Mouse (Mus musculus) neural tube, embryonic 13.5 days (tissue): ENCODE measurements at regions not wholly inside any gene's neighbourhood (a gene's known extent, or its start where the extent isn't known, plus 50 kb on each side); places are given as distances from the start of the nearest gene placed in this dataset.

Experiments used
- ATAC-seq: fragments of 200-750 bp; cut with Nextera tagmentation; 2 replicates; pipeline ENCODE4 v1.8.0; 2017; ENCODE audit warnings: low read depth, mild to moderate bottlenecking, moderate TSS enrichment, moderate library complexity
- H3K27ac ChIP-seq: fragments of 300-500 bp; sonication (generic); replicated peaks from 2 replicates; pipeline ENCODE4 v1.5.1; 2015; ENCODE audit warnings: moderate library complexity, mild to moderate bottlenecking, inconsistent platforms
- H3K27me3 ChIP-seq: fragments of 300-500 bp; sonication (generic); 2 replicates; pipeline ENCODE4 v1.6.1; 2015; ENCODE audit warnings: mild to moderate bottlenecking, inconsistent platforms
- H3K36me3 ChIP-seq: fragments of 300-500 bp; sonication (generic); 2 replicates; pipeline ENCODE4 v1.6.1; 2015; ENCODE audit warnings: mild to moderate bottlenecking, inconsistent platforms
- H3K4me1 ChIP-seq: fragments of 300-500 bp; sonication (generic); replicated peaks from 2 replicates; pipeline ENCODE4 v1.6.1; 2015; ENCODE audit warnings: inconsistent platforms
- H3K4me2 ChIP-seq: fragments of 300-500 bp; sonication (generic); 2 replicates; pipeline ENCODE4 v1.6.1; 2015; ENCODE audit warnings: inconsistent platforms, mild to moderate bottlenecking, moderate library complexity
- H3K4me3 ChIP-seq: fragments of 300-500 bp; sonication (generic); 2 replicates; pipeline ENCODE4 v1.5.1; 2015; ENCODE audit warnings: mild to moderate bottlenecking, inconsistent platforms
- H3K9ac ChIP-seq: fragments of 300-500 bp; sonication (generic); 2 replicates; pipeline ENCODE4 v1.6.1; 2015; ENCODE audit warnings: moderate library complexity, mild to moderate bottlenecking, inconsistent platforms
- H3K9me3 ChIP-seq: fragments of 300-500 bp; sonication (generic); 2 replicates; pipeline ENCODE4 v1.6.1; 2016; ENCODE audit warnings: inconsistent platforms
- WGBS: fragments of 180-500 bp; shearing (Covaris S2); methylation state at CpG from one replicate; pipeline ENCODE4 v1.1.7; 2015; 5-methylcytosine and 5-hydroxymethylcytosine counted together

DNA sequence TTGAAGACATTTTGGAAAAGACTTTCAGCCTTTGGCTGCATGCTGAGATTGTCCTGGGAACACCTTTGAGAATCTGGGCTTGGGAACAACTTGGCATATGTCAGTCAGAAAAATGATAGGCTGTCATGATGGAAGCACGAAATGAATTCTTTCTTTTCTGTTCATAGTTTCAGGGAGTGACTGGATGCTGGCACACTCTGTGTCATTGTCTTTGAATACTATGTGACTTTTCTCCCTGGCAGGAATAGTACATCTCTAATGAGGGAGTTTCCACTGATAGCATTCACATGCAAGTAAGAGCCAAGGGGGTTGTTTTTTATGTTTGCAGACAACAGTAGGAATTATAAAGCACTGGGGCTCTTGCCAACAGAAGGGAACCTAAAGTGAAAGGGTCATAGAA lies 177.9 kb downstream of the Rassf9 start:
- Histone ChIP-seq H3K4me2 (no peak overlapping the region), H3K27me3 (no peaks in the 10 kb centered on the region), H3K4me3 (no peak overlapping the region), H3K9ac (no peak overlapping the region), H3K36me3 (no peaks in the 10 kb centered on the region), H3K27ac (no peak overlapping the region), H3K4me1 (no peaks in the 10 kb centered on the region), H3K9me3 (no peaks in the 10 kb centered on the region)
- 65% methylated on average over 1 of the region's 1 CpGs for WGBS
- ATAC-seq, result no peak

GRCm38 (mm10) chr10:102686667-102687397 lies 174.8 kb downstream of the Rassf9 start:
- Histone ChIP-seq H3K36me3 (no peaks in the 10 kb centered on the region), H3K9me3 (no peaks in the 10 kb centered on the region), H3K27me3 (no peaks in the 10 kb centered on the region), H3K9ac (no peak overlapping the region), H3K27ac (no peak overlapping the region), H3K4me1 (no peaks in the 10 kb centered on the region), H3K4me2 (no peak overlapping the region), H3K4me3 (no peak overlapping the region)
- no peak for ATAC-seq
- 72% methylated on average over 14 of the region's 14 CpGs for WGBS

- Histone ChIP-seq H3K36me3 (no peaks in the 10 kb centered on the region), H3K27ac (no peak overlapping the region), H3K4me2 (no peak overlapping the region), H3K9me3 (no peaks in the 10 kb centered on the region), H3K27me3 (no peaks in the 10 kb centered on the region), H3K4me3 (no peak overlapping the region), H3K9ac (no peak overlapping the region), H3K4me1 (no peaks in the 10 kb centered on the region)
- no peak for ATAC-seq
- 67% methylated on average over 7 of the region's 7 CpGs for WGBS
Observed at GRCm38 (mm10) chr10:102685833-102686434, 173.9 kb downstream of the Rassf9 start.

- Histone ChIP-seq H3K9ac (no peak overlapping the region), H3K36me3 (no peaks in the 10 kb centered on the region), H3K4me2 (no peak overlapping the region), H3K27ac (no peak overlapping the region), H3K27me3 (no peaks in the 10 kb centered on the region), H3K4me1 (no peaks in the 10 kb centered on the region), H3K4me3 (no peak overlapping the region), H3K9me3 (no peaks in the 10 kb centered on the region)
- ATAC-seq, result no peak
- WGBS, result 80% methylated on average over 5 of the region's 5 CpGs
Observed at GRCm38 (mm10) chr10:102667359-102667758, 155.3 kb downstream of the Rassf9 start.

- Histone ChIP-seq H3K27ac (no peak overlapping the region), H3K4me2 (no peak overlapping the region), H3K9me3 (no peaks in the 10 kb centered on the region), H3K4me1 (no peaks in the 10 kb centered on the region), H3K36me3 (no peaks in the 10 kb centered on the region), H3K4me3 (no peak overlapping the region), H3K27me3 (no peaks in the 10 kb centered on the region), H3K9ac (no peak overlapping the region)
- no peak for ATAC-seq
- WGBS, result 70% methylated on average over 6 of the region's 6 CpGs
Observed at GRCm38 (mm10) chr10:102659683-102660082, 147.7 kb downstream of the Rassf9 start.

GRCm38 (mm10) chr10:102636507-102636906 lies 124.5 kb downstream of the Rassf9 start:
- Histone ChIP-seq H3K4me3 (no peak overlapping the region), H3K27ac (no peak overlapping the region), H3K9me3 (no peaks in the 10 kb centered on the region), H3K4me2 (no peak overlapping the region), H3K4me1 (no peaks in the 10 kb centered on the region), H3K9ac (no peak overlapping the region), H3K27me3 (no peaks in the 10 kb centered on the region), H3K36me3 (no peaks in the 10 kb centered on the region)
- no peak for ATAC-seq
- WGBS, result 81% methylated on average over 2 of the region's 2 CpGs

GRCm38 (mm10) chr10:102633438-102633837 lies 121.4 kb downstream of the Rassf9 start:
- no peak overlapping the region for H3K27ac ChIP-seq
- H3K9ac ChIP-seq, result no peak overlapping the region
- no peak overlapping the region for H3K4me2 ChIP-seq
- H3K4me3 ChIP-seq, result no peak overlapping the region
- no peaks in the 10 kb centered on the region for H3K27me3 ChIP-seq
- no peaks in the 10 kb centered on the region for H3K4me1 ChIP-seq
- no peak for ATAC-seq
- 74% methylated on average over 4 of the region's 4 CpGs for WGBS
- H3K36me3 ChIP-seq, result no peaks in the 10 kb centered on the region
- no peaks in the 10 kb centered on the region for H3K9me3 ChIP-seq

DNA sequence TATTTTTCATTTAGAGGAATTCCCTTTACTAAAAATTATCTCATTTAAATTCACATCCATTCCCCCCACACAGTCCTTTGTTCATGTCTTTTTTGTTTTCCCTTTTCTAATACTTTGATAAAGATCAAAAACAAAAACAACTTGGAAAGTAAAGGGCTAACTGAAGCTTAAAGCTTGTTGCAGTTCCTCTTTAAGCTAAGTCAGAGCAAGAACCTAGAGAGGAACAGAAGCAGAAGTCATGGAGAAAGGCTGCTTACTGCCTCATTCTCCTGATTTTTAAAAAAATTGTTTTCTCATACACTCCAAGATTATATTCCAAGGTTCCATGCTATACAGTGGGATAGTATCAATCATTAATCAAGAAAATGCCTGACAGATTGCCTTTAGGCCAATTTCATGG lies 116.6 kb downstream of the Rassf9 start:
- no peaks in the 10 kb centered on the region for H3K4me1 ChIP-seq
- no peak overlapping the region for H3K4me2 ChIP-seq
- H3K36me3 ChIP-seq, result no peaks in the 10 kb centered on the region
- H3K27ac ChIP-seq, result no peak overlapping the region
- ATAC-seq, result no peak
- no peaks in the 10 kb centered on the region for H3K9me3 ChIP-seq
- H3K9ac ChIP-seq, result no peak overlapping the region
- no peak overlapping the region for H3K4me3 ChIP-seq
- H3K27me3 ChIP-seq, result no peaks in the 10 kb centered on the region

- no peak overlapping the region for H3K9ac ChIP-seq
- no peak overlapping the region for H3K27ac ChIP-seq
- no peaks in the 10 kb centered on the region for H3K9me3 ChIP-seq
- no peak overlapping the region for H3K4me3 ChIP-seq
- H3K4me2 ChIP-seq, result no peak overlapping the region
- ATAC-seq, result no peak
- no peaks in the 10 kb centered on the region for H3K36me3 ChIP-seq
- WGBS, result 88% methylated on average over 3 of the region's 3 CpGs
- H3K4me1 ChIP-seq, result no peaks in the 10 kb centered on the region
- no peaks in the 10 kb centered on the region for H3K27me3 ChIP-seq
Observed at GRCm38 (mm10) chr10:102623895-102624294, 111.9 kb downstream of the Rassf9 start.

DNA sequence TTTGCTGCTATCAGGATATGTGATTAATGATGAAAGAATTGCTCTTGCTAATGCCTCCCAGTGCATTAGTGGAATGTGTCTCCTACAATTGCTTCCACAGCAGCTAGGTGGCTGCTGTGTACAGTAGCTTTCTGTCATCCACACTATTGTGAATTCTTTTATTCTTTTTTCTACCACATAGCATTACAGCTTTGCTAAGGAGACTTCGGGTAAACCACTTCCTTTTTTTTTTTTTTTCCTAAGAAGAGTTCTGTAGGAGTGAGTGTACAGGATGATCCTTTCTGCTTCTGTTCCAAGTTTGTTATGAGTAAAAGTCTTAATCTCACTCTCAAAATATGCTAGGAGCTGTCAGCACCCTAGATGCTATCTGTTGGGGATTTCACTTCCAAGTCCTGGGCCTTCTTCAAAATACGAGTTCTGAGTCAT lies 110.6 kb downstream of the Rassf9 start:
- Histone ChIP-seq H3K27ac (no peak overlapping the region), H3K4me2 (no peak overlapping the region), H3K9ac (no peak overlapping the region), H3K4me1 (no peaks in the 10 kb centered on the region), H3K4me3 (no peak overlapping the region), H3K9me3 (no peaks in the 10 kb centered on the region), H3K27me3 (no peaks in the 10 kb centered on the region), H3K36me3 (no peaks in the 10 kb centered on the region)
- ATAC-seq, result no peak
- WGBS, result 68% methylated on average over 2 of the region's 2 CpGs

DNA sequence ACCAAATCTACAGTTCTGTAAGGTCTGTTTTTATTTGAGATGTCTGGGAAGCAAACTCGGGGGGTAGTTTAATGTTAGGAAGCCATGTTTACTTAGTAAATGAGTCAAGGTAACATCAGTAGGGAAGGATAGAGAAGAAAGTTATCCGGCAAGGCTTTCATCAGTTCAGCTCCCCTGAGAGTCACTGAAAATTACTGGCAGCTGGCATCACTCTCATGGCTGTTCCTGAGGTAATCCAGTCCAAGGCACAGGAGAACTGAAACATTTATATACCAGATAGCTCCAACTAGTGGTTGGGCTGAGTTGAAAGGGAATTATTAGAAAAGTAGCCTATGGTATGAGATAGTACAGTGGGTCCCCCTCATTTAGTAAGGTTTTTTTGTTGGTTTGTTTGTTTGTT lies 106.7 kb downstream of the Rassf9 start:
- H3K36me3 ChIP-seq, result no peaks in the 10 kb centered on the region
- no peaks in the 10 kb centered on the region for H3K4me1 ChIP-seq
- H3K9ac ChIP-seq, result no peak overlapping the region
- H3K4me3 ChIP-seq, result no peak overlapping the region
- H3K27ac ChIP-seq, result no peak overlapping the region
- 82% methylated on average over 2 of the region's 2 CpGs for WGBS
- H3K27me3 ChIP-seq, result no peaks in the 10 kb centered on the region
- ATAC-seq, result no peak
- no peak overlapping the region for H3K4me2 ChIP-seq
- no peaks in the 10 kb centered on the region for H3K9me3 ChIP-seq

DNA sequence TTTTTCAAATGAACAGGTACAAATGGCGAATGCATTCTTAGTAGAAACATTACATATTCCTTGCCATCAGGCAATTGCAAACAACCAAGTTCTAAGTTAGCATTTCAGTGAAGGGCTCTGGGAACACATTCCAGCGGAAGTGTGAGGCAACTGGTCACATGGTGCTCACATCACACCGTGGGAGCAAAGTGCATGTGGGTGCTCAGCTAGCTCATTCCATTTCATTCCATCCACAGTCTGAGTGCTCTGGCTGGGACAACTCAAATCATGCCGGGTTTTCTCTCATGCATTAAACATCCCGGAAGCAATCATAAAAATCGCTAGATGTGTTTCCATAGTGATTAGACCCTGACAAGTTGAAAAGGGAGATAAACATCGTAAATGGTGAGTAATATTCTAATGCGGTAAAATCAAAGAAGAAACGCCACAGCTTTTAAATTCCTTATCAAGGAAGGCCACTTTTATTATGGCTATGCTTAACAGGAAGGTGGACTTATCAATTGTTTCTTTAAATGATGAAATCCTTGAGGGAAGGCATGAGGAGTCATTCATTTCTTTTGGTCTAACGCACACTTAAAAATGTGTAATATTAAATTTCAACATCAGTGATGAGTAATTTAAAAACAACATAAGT lies 104.1 kb downstream of the Rassf9 start:
- Histone ChIP-seq H3K4me3 (no peak overlapping the region), H3K36me3 (no peaks in the 10 kb centered on the region), H3K27me3 (no peaks in the 10 kb centered on the region), H3K27ac (no peak overlapping the region), H3K4me2 (no peak overlapping the region), H3K9me3 (no peaks in the 10 kb centered on the region), H3K4me1 (no peaks in the 10 kb centered on the region), H3K9ac (no peak overlapping the region)
- no peak for ATAC-seq
- 87% methylated on average over 10 of the region's 10 CpGs for WGBS
